Mouse (Mus musculus): Measurements from ENCODE around the gene Ppp1r32. TPM values are rescaled to one million over a fixed set of nuclear protein-coding genes. Genes with fewer than 3 reads are reported as not detected.

Gene Ppp1r32
- polyA plus RNA-seq, 1 experiment from 2014 or later = not detected

Other genes with a start within 250 kb of the Ppp1r32 start
- gene Myrf, start 242.2 kb downstream of the Ppp1r32 start, polyA plus RNA-seq (2014; fragmentation: Nextera tagmentation; extraction: Ambion mirVana) = 3.9 and 6.4 TPM in 2 replicates
- gene Dagla, start 178.1 kb downstream of the Ppp1r32 start, polyA plus RNA-seq (2014; fragmentation: Nextera tagmentation; extraction: Ambion mirVana) = 2.2 and 3.0 TPM in 2 replicates
- gene Syt7, start 93.8 kb downstream of the Ppp1r32 start, polyA plus RNA-seq (2014; fragmentation: Nextera tagmentation; extraction: Ambion mirVana) = 2.1 and 2.3 TPM in 2 replicates
- 0.91 and 1.0 TPM in 2 replicates for gene Lrrc10b, start 25.5 kb downstream of the Ppp1r32 start, polyA plus RNA-seq (2014; fragmentation: Nextera tagmentation; extraction: Ambion mirVana)
- 40.7 and 63.0 TPM in 2 replicates for gene Cpsf7, start 42.3 kb upstream of the Ppp1r32 start, polyA plus RNA-seq (2014; fragmentation: Nextera tagmentation; extraction: Ambion mirVana)
- gene Sdhaf2, start 43.2 kb upstream of the Ppp1r32 start, polyA plus RNA-seq (2014; fragmentation: Nextera tagmentation; extraction: Ambion mirVana) = 65.1 and 65.6 TPM in 2 replicates
- 57.6 and 67.5 TPM in 2 replicates for gene Tmem216, start 73.3 kb upstream of the Ppp1r32 start, polyA plus RNA-seq (2014; fragmentation: Nextera tagmentation; extraction: Ambion mirVana)
- 10.5 and 14.1 TPM in 2 replicates for gene Cyb561a3, start 94.2 kb upstream of the Ppp1r32 start, polyA plus RNA-seq (2014; fragmentation: Nextera tagmentation; extraction: Ambion mirVana)
- gene Tmem138, start 94.4 kb upstream of the Ppp1r32 start, polyA plus RNA-seq (2014; fragmentation: Nextera tagmentation; extraction: Ambion mirVana) = 57.9 and 59.2 TPM in 2 replicates
- gene Ddb1, start 122.4 kb upstream of the Ppp1r32 start, polyA plus RNA-seq (2014; fragmentation: Nextera tagmentation; extraction: Ambion mirVana) = 238 and 353 TPM in 2 replicates
- 21.5 and 30.0 TPM in 2 replicates for gene Tkfc, start 122.7 kb upstream of the Ppp1r32 start, polyA plus RNA-seq (2014; fragmentation: Nextera tagmentation; extraction: Ambion mirVana)
- gene Vwce, start 151.3 kb upstream of the Ppp1r32 start, polyA plus RNA-seq (2014; fragmentation: Nextera tagmentation; extraction: Ambion mirVana) = 1.2 and 2.0 TPM in 2 replicates
- not detected in 2 replicates for gene Pga5, start 195.1 kb upstream of the Ppp1r32 start, polyA plus RNA-seq (2014; fragmentation: Nextera tagmentation; extraction: Ambion mirVana)
- gene Vps37c, start 205.8 kb upstream of the Ppp1r32 start, polyA plus RNA-seq (2014; fragmentation: Nextera tagmentation; extraction: Ambion mirVana) = 18.9 and 31.7 TPM in 2 replicates